Mouse (Mus musculus): Measurements from ENCODE around the gene Snx18.

- TF ChIP-seq ETS1 (conservative IDR thresholded peaks at IDR 0.05; ENCODE audit: low read depth, low read length), result no peak
- TF ChIP-seq CTCF (conservative IDR thresholded peaks at IDR 0.05 in 1 of 2, IDR thresholded peaks at IDR 0.05 in 1 of 2; ENCODE audit: low read depth in 2 of 2, low read length in 2 of 2), result no peak
- no peak for TF ChIP-seq USF1 (IDR thresholded peaks at IDR 0.05; ENCODE audit: low read depth, low read length)
- no peak for TF ChIP-seq GABPA (IDR thresholded peaks at IDR 0.05; ENCODE audit: insufficient replicate concordance, low read depth, low read length)
- TF ChIP-seq MAZ (IDR thresholded peaks at IDR 0.05; ENCODE audit: low read depth, low read length), result no peak
- no peak for TF ChIP-seq MXI1 (IDR thresholded peaks at IDR 0.05; ENCODE audit: low read depth, low read length)
- no peak for TF ChIP-seq POLR2A (IDR thresholded peaks at IDR 0.05; ENCODE audit: low read depth, low read length)
- TF ChIP-seq CHD1 (IDR thresholded peaks at IDR 0.05; ENCODE audit: low read depth, low read length), result no peak
- no peak for TF ChIP-seq EP300 (IDR thresholded peaks at IDR 0.05; ENCODE audit: low read length)
Observed at GRCm38 (mm10) chr13:113584431-113584830, 33.9 kb downstream of the Snx18 start.

Measured in CH12.LX (cell line).